Mouse (Mus musculus): ENCODE data around the gene Ankrd42. TPM values are rescaled to one million over a fixed set of nuclear protein-coding genes. Genes with fewer than 3 reads are reported as not detected.

Ankrd42 gene
- 17.2 and 18.8 TPM in 2 replicates for polyA plus RNA-seq (2015; fragmentation: Nextera tagmentation; extraction: Ambion mirVana)

- Histone ChIP-seq H3K4me3 (peak within 1 kb of the TSS; percentile 89), H3K4me1 (replicated peaks) (peaks cover 22% of the 10 kb centered on the region), H3K36me3 (peaks cover 15% of the 10 kb centered on the region), H3K4me2 (peak within 1 kb of the TSS; percentile 96), H3K9ac (peak within 1 kb of the TSS; percentile 89), H3K27me3 (no peaks in the 10 kb centered on the region), H3K9me3 (no peaks in the 10 kb centered on the region), H3K27ac (peak within 1 kb of the TSS; percentile 85)
- ATAC-seq (ENCODE audit: low FRiP score), result peak; percentile 98
- WGBS, result under 1% methylated on average over 44 of the region's 44 CpGs
Observed at GRCm38 (mm10) chr7:92637021-92637625, at the start of gene Ankrd42. TSS of gene Ankrd42 (minus strand) at chr7:92637142.

GRCm38 (mm10) chr7:92677346-92677745 is 40.4 kb upstream of the Ankrd42 start:
- no peak overlapping the region for H3K4me2 ChIP-seq
- H3K36me3 ChIP-seq, result no peaks in the 10 kb centered on the region
- no peak for ATAC-seq (ENCODE audit: low FRiP score)
- H3K9me3 ChIP-seq, result no peaks in the 10 kb centered on the region
- no peaks in the 10 kb centered on the region for H3K4me1 ChIP-seq (replicated peaks)
- H3K9ac ChIP-seq, result no peak overlapping the region
- H3K27ac ChIP-seq, result no peak overlapping the region
- no peak overlapping the region for H3K4me3 ChIP-seq
- no peaks in the 10 kb centered on the region for H3K27me3 ChIP-seq
- WGBS, result 86% methylated on average over 4 of the region's 4 CpGs

- Histone ChIP-seq H3K4me3 (no peak overlapping the region), H3K9ac (no peak overlapping the region), H3K4me1 (replicated peaks) (peaks cover 5% of the 10 kb centered on the region; the same call in 1 of the 2 replicates), H3K9me3 (no peaks in the 10 kb centered on the region), H3K27ac (no peak overlapping the region), H3K4me2 (no peak overlapping the region), H3K27me3 (no peaks in the 10 kb centered on the region), H3K36me3 (no peaks in the 10 kb centered on the region)
- ATAC-seq (ENCODE audit: low FRiP score), result no peak
- WGBS, result 94% methylated on average over 3 of the region's 3 CpGs
Observed at GRCm38 (mm10) chr7:92675131-92675530, 38.2 kb upstream of the Ankrd42 start.

DNA sequence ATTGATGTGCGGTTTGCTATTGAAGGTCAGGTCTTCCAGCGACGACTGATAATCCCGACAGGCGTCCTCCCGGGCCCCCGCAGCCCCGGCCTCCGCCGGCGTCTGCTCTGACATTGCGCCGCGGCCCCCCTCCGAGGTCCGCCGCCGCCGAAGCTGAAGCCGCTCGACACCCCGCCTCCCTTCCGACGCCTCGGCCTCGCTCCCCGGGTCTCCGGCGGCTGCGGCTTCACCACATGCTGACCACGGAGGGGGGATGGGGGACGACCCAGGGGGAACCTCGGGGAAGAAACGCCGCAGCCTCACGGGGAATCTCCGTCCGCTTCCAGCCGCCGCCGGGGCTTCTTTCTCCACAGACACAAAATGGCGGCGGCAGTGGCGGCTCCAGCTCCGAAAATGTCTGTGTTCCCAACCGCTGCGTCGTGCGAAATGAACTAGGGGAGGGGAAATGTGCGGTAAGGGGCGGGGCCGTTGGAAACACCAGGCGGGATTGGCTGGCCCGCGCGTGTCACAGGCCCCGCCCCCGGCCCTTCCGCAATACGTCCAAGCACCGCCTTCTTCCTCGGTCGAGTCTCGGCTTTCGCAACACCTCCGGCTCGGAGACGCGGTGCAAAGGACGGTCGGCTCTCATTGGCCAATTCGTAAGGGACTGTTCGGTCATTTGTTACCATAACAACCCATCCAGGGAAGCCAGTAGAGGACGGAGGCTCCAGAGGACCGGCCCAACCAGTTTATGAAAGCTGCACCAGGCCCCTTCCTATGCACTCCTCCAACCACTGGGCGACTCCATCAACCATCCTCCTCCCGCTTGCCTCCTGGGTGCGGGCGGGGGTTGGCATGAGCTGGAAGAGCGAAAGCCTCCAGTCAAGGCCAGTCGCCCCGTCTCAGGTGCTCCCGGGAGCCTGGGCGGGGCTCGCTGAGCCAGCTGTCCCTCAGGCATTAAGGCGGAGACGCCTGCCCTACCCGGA is 32.8 kb upstream of the Ankrd42 start, which contains the start of gene Pcf11:
TSS of gene Pcf11 (minus strand) at position 428 of the 965 bp plus-strand sequence.
- Histone ChIP-seq H3K4me1 (replicated peaks) (peaks cover 19% of the 10 kb centered on the region), H3K9me3 (no peaks in the 10 kb centered on the region), H3K4me2 (peak within 1 kb of the TSS; percentile 86), H3K36me3 (0 out of 2 replicates have a peak, but pooled peaks cover 3% of the 10 kb centered on the region), H3K27me3 (no peaks in the 10 kb centered on the region), H3K27ac (peak within 1 kb of the TSS; percentile 99), H3K9ac (peak within 1 kb of the TSS; percentile 97), H3K4me3 (peak within 1 kb of the TSS; percentile 99)
- ATAC-seq (ENCODE audit: low FRiP score), result peak; percentile 99
- WGBS, result under 1% methylated on average over 88 of the region's 88 CpGs

DNA sequence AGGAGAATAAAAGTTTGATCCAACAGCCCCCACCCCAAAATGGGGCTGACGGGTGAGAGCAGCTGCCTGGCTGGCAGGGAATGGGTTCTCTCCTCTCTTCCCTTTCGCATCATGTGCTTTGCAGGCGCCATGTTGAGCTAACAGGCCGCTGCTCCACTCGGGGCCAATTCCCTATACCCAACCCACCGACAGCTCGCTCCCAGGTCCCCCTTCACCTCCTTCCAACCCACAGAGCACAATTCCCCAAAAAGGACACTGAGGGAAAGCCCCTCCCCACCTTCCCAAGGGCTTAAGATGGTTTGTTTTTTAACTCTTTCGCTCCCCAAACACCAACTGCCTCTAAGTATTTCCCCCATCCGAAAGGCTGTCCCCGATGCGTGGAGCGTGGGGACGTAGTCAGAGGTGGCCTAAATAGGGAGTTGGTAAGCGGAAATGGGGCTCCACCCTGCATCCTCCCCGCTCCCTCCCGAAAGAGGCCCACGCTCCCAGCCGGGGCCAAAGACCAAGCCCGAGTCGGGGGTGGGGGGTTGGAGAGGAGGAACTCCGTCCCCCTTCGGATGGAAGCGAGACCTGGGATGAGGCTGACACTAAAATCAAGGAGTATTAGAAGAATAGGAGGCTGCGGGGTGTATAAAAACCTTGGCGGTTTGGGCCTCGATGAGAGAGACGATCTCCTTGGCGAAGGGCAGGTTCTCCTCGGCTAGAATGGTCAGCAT is 32.0 kb upstream of the Ankrd42 start:
- no peaks in the 10 kb centered on the region for H3K27me3 ChIP-seq
- no peaks in the 10 kb centered on the region for H3K9me3 ChIP-seq
- peak overlapping the region; percentile 86 for H3K4me2 ChIP-seq
- 0 out of 2 replicates have a peak, but pooled peaks cover 3% of the 10 kb centered on the region for H3K36me3 ChIP-seq
- H3K27ac ChIP-seq, result peak overlapping the region; percentile 99
- peak overlapping the region; percentile 99 for H3K4me3 ChIP-seq
- peak overlapping the region; percentile 97 for H3K9ac ChIP-seq
- under 1% methylated on average over 29 of the region's 29 CpGs for WGBS
- peaks cover 19% of the 10 kb centered on the region for H3K4me1 ChIP-seq (replicated peaks)
- ATAC-seq (ENCODE audit: low FRiP score), result peak; percentile 4; the same call in 1 of the 2 replicates

DNA sequence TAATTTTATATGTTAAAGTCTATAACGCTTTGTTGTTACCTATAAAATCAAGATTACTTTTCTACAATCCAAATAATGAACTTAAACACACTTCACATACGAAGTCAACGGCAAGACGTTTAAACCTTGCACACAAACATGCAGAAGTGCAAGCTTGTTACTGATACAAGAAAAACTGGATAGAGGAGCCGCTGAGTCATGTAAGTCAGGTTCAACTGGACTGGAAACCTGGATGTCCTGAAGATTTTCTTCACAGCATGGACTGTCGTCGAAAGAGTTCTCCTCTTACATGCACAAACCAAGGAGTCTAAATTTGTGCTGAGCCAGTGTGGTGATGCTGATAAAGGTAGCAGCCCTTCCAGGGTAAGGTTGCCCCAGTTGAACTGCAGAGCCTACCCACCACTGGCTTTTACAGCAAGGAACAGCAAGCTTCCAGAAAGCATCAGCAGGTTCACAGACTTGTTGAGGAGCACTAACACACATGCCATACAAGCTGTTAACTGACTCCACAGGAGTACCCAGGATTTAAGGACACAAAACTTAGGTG is 29.4 kb upstream of the Ankrd42 start:
- Histone ChIP-seq H3K27ac (no peak overlapping the region), H3K4me1 (replicated peaks) (peaks cover 19% of the 10 kb centered on the region), H3K4me2 (peak overlapping the region; percentile 86), H3K9ac (peak overlapping the region; percentile 1; the same call in 1 of the 2 replicates), H3K4me3 (peak overlapping the region; percentile 99), H3K36me3 (peaks cover 12% of the 10 kb centered on the region), H3K9me3 (no peaks in the 10 kb centered on the region), H3K27me3 (no peaks in the 10 kb centered on the region)
- WGBS, result 89% methylated on average over 7 of the region's 7 CpGs
- no peak for ATAC-seq (ENCODE audit: low FRiP score)

GRCm38 (mm10) chr7:92658050-92658449 is 21.1 kb upstream of the Ankrd42 start:
- Histone ChIP-seq H3K4me2 (no peak overlapping the region), H3K4me3 (no peak overlapping the region), H3K4me1 (replicated peaks) (peaks cover 6% of the 10 kb centered on the region), H3K9me3 (no peaks in the 10 kb centered on the region), H3K27me3 (no peaks in the 10 kb centered on the region), H3K27ac (no peak overlapping the region), H3K9ac (no peak overlapping the region), H3K36me3 (peaks cover 68% of the 10 kb centered on the region)
- ATAC-seq (ENCODE audit: low FRiP score), result no peak
- WGBS, result 98% methylated on average over 5 of the region's 5 CpGs

DNA sequence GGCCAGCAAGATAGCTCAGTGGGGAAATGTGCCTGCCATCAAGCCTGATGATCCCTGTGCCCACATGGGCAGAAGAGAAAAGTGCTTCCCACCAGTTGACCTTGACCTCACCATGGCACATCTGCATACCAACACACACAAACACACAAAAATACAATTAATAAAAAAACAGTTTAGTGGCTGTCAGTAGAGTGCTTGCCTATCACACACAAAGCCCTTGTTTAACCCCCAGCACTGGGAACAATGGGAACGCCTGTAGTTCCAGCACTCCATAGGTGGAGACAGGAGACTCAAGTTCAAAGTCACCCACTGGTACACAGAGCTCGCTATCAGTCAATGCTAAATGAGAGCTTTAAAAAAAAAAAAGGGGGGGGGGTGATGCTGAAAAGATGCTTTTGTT is 19.4 kb upstream of the Ankrd42 start:
- 91% methylated on average over 2 of the region's 2 CpGs for WGBS
- no peak overlapping the region for H3K27ac ChIP-seq
- H3K4me3 ChIP-seq, result no peak overlapping the region
- H3K4me2 ChIP-seq, result no peak overlapping the region
- no peaks in the 10 kb centered on the region for H3K9me3 ChIP-seq
- H3K27me3 ChIP-seq, result no peaks in the 10 kb centered on the region
- no peak for ATAC-seq (ENCODE audit: low FRiP score)
- H3K4me1 ChIP-seq (replicated peaks), result peaks cover 6% of the 10 kb centered on the region
- H3K9ac ChIP-seq, result no peak overlapping the region
- H3K36me3 ChIP-seq, result peaks cover 58% of the 10 kb centered on the region

GRCm38 (mm10) chr7:92653329-92653728 is 16.4 kb upstream of the Ankrd42 start:
- H3K4me1 ChIP-seq (replicated peaks), result peaks cover 6% of the 10 kb centered on the region
- H3K9me3 ChIP-seq, result no peaks in the 10 kb centered on the region
- no peak overlapping the region for H3K4me3 ChIP-seq
- WGBS, result 96% methylated on average over 1 of the region's 1 CpGs
- no peak overlapping the region for H3K27ac ChIP-seq
- H3K9ac ChIP-seq, result no peak overlapping the region
- no peaks in the 10 kb centered on the region for H3K27me3 ChIP-seq
- no peak for ATAC-seq (ENCODE audit: low FRiP score)
- no peak overlapping the region for H3K4me2 ChIP-seq
- H3K36me3 ChIP-seq, result peaks cover 38% of the 10 kb centered on the region

GRCm38 (mm10) chr7:92647790-92648189 is 10.8 kb upstream of the Ankrd42 start:
- Histone ChIP-seq H3K27ac (no peak overlapping the region), H3K4me3 (no peak overlapping the region), H3K9me3 (no peaks in the 10 kb centered on the region), H3K4me2 (no peak overlapping the region), H3K9ac (no peak overlapping the region), H3K36me3 (peaks cover 28% of the 10 kb centered on the region), H3K4me1 (replicated peaks) (no peaks in the 10 kb centered on the region), H3K27me3 (no peaks in the 10 kb centered on the region)
- 88% methylated on average over 7 of the region's 7 CpGs for WGBS
- ATAC-seq (ENCODE audit: low FRiP score), result no peak

GRCm38 (mm10) chr7:92642358-92642757 is 5.4 kb upstream of the Ankrd42 start:
- Histone ChIP-seq H3K4me1 (replicated peaks) (peaks cover 9% of the 10 kb centered on the region), H3K9me3 (no peaks in the 10 kb centered on the region), H3K27me3 (no peaks in the 10 kb centered on the region), H3K9ac (no peak overlapping the region), H3K4me2 (no peak overlapping the region), H3K36me3 (peaks cover 33% of the 10 kb centered on the region), H3K4me3 (no peak overlapping the region), H3K27ac (no peak overlapping the region)
- ATAC-seq (ENCODE audit: low FRiP score), result no peak

DNA sequence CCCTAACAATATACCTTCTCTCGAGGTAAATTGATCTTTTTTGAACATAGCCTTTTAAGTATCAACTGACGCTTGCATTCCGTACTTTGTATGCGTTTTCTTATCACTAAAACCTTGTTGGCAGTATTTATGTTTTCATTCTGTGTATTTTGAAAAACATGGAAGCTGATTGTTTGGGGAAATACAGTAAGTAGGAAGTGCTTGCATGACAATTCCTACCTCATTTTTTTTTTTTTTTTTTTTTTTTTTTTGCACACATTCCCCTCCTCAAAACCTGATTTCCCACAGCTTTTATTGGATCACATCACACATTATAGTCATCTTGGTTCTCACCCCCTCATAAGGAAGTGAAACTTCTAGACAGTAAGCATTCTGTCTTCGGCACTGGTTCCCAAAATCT is 1.1 kb upstream of the Ankrd42 start:
- H3K9ac ChIP-seq, result no peak overlapping the region

More for the DNA sequence above, 1.1 kb upstream of the Ankrd42 start:
- Histone ChIP-seq H3K9me3 (no peaks in the 10 kb centered on the region), H3K4me2 (peak overlapping the region; percentile 90), H3K4me3 (peak overlapping the region; percentile 89), H3K27ac (no peak overlapping the region), H3K4me1 (replicated peaks) (peaks cover 22% of the 10 kb centered on the region), H3K36me3 (peaks cover 15% of the 10 kb centered on the region), H3K27me3 (no peaks in the 10 kb centered on the region)
- 90% methylated on average over 5 of the region's 5 CpGs for WGBS
- ATAC-seq (ENCODE audit: low FRiP score), result no peak

All from hindbrain, embryonic 13.5 days (tissue).